Mouse (Mus musculus) ovary, postnatal 14 days (tissue): ENCODE data around the gene Pard6a.
A peak's percentile ranks its signal among the peaks of the same experiment; 100 is the strongest.

Experiments
- DNase-seq: peaks from one replicate; pipeline ENCODE4 v3.0.0; 2022; ENCODE audit warnings: low spot score

Pard6a gene

GRCm38 (mm10) chr8:105700966-105701824 is at the start of gene Pard6a, which contains the start of gene Acd:
Pard6a (plus strand) TSS chr8:105701148.
Acd (minus strand) TSS chr8:105701102.
- peak; percentile 95 for DNase-seq

- no peak for DNase-seq
Measured at GRCm38 (mm10) chr8:105657641-105658040, 43.3 kb upstream of the Pard6a start.

- no peak for DNase-seq
Measured at GRCm38 (mm10) chr8:105661167-105661566, 39.8 kb upstream of the Pard6a start.

- no peak for DNase-seq
Measured at GRCm38 (mm10) chr8:105677891-105678290, 23.1 kb upstream of the Pard6a start.

- no peak for DNase-seq
Measured at GRCm38 (mm10) chr8:105685325-105685724, 15.6 kb upstream of the Pard6a start.

GRCm38 (mm10) chr8:105685796-105686308 is 15.1 kb upstream of the Pard6a start, which contains the start of gene Carmil2:
Carmil2 (plus strand) TSS chr8:105686274.
- DNase-seq = no peak

- DNase-seq = no peak
Measured at GRCm38 (mm10) chr8:105686551-105686950, 14.4 kb upstream of the Pard6a start.

- DNase-seq = no peak
Measured at GRCm38 (mm10) chr8:105687512-105687911, 13.4 kb upstream of the Pard6a start.

- DNase-seq = no peak
Measured at GRCm38 (mm10) chr8:105688242-105688752, 12.7 kb upstream of the Pard6a start.

GRCm38 (mm10) chr8:105689256-105689982 is 11.5 kb upstream of the Pard6a start:
- DNase-seq = no peak

- DNase-seq = no peak
Measured at GRCm38 (mm10) chr8:105689983-105690360, 11.0 kb upstream of the Pard6a start.

GRCm38 (mm10) chr8:105690978-105691377 is 10.0 kb upstream of the Pard6a start:
- DNase-seq = no peak

GRCm38 (mm10) chr8:105692449-105693182 is 8.3 kb upstream of the Pard6a start:
- no peak for DNase-seq

GRCm38 (mm10) chr8:105693648-105694047 is 7.3 kb upstream of the Pard6a start:
- DNase-seq = peak; percentile 77

- no peak for DNase-seq
Measured at GRCm38 (mm10) chr8:105694051-105694799, 6.7 kb upstream of the Pard6a start.

- DNase-seq = no peak
Measured at GRCm38 (mm10) chr8:105695080-105695780, 5.7 kb upstream of the Pard6a start.

- DNase-seq = no peak
Measured at GRCm38 (mm10) chr8:105697196-105697780, 3.7 kb upstream of the Pard6a start.

GRCm38 (mm10) chr8:105698734-105699133 is 2.2 kb upstream of the Pard6a start:
- no peak for DNase-seq

- no peak for DNase-seq
Measured at GRCm38 (mm10) chr8:105699488-105700215, 1.3 kb upstream of the Pard6a start.
